Mouse (Mus musculus): ENCODE results near the gene Bend4. TPM values are rescaled to one million over a fixed set of nuclear protein-coding genes. Genes with fewer than 3 reads are reported as not detected.

The Bend4 gene
- total and polyA plus RNA-seq, 2 experiments from 2014 or later: 5.8 to 11.2 TPM

DNA sequence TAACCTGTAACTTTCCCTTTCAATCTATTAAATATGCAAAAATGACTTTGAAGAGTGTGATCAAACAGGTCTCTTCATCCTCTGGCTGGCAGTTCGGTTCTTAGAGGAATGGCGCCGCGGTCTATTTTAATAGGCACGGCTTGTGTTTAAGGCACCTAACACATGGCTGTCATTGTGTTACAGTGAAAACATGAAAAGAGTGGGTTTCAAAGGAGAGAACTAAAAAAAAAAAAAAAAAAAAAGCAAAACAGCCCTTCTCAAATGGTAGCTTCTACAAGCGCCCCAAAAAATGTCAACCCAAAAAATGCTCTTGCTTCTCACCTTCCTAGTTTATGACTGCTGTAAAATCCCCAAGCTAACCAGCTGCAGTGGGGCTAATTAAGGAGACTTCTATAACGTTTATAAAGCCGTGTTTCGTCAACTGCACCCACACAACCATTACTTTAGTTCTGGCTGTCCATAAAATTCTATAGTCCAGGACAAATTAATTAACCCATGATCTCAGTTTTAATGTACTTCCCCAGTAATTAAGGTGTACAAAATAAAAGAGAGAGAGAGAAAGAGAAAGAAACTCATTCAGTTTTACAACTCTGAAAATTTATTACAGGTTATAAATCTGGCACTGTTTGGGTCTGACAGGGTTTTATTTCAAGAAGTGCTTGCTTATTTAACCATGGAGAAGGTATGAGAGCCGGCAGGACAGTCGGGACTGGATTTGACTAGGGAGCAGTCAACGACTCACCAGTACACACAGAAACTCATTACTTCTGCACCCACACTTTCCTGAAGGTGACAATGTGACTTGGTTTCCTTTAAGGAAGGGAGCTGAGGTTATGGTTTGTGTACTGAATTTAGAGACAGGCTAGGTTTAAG, 27.3 kb downstream of the Bend4 start:
- Histone ChIP-seq H3K4me2 (ENCODE audit: low read depth, low read length) (no peak overlapping the region), H3K27me3 (ENCODE audit: control insufficient read depth, insufficient read depth, low read length) (no peaks in the 10 kb centered on the region), H3K9ac (replicated peaks; ENCODE audit: low read depth, low read length) (no peak overlapping the region), H3K4me3 (ENCODE audit: low read depth, low read length) (no peak overlapping the region), H3K36me3 (replicated peaks; ENCODE audit: control insufficient read depth, insufficient read depth, low read length) (peaks cover 42% of the 10 kb centered on the region; the same call in 1 of the 2 replicates), H3K27ac (ENCODE audit: low read depth) (no peak overlapping the region), H3K4me1 (ENCODE audit: control insufficient read depth, insufficient read depth) (no peaks in the 10 kb centered on the region), H3K9me3 (replicated peaks; ENCODE audit: control insufficient read depth, low read length) (no peaks in the 10 kb centered on the region)
- TF ChIP-seq CTCF (IDR thresholded peaks at IDR 0.05; ENCODE audit: low read depth): no peak
- no peak for TF ChIP-seq EP300 (IDR thresholded peaks at IDR 0.05; ENCODE audit: low read depth)
- WGBS: 91% methylated on average over 12 of the region's 12 CpGs
- no peak for ATAC-seq (ENCODE audit: insufficient read depth, low read depth)
- DNase-seq (ENCODE audit: low spot score): no peak

GRCm38 (mm10) chr5:67399876-67400607, 28.1 kb downstream of the Bend4 start:
- 93% methylated on average over 28 of the region's 28 CpGs for WGBS
- H3K9ac ChIP-seq (replicated peaks; ENCODE audit: low read depth, low read length): no peak overlapping the region
- H3K27ac ChIP-seq (ENCODE audit: low read depth): no peak overlapping the region
- ATAC-seq (ENCODE audit: insufficient read depth, low read depth): no peak
- no peak for DNase-seq (ENCODE audit: low spot score)
- no peaks in the 10 kb centered on the region for H3K27me3 ChIP-seq (ENCODE audit: control insufficient read depth, insufficient read depth, low read length)
- no peak overlapping the region for H3K4me2 ChIP-seq (ENCODE audit: low read depth, low read length)
- peaks cover 42% of the 10 kb centered on the region; the same call in 1 of the 2 replicates for H3K36me3 ChIP-seq (replicated peaks; ENCODE audit: control insufficient read depth, insufficient read depth, low read length)
- H3K4me3 ChIP-seq (ENCODE audit: low read depth, low read length): no peak overlapping the region
- H3K9me3 ChIP-seq (replicated peaks; ENCODE audit: control insufficient read depth, low read length): no peaks in the 10 kb centered on the region
- H3K4me1 ChIP-seq (ENCODE audit: control insufficient read depth, insufficient read depth): no peaks in the 10 kb centered on the region; the same call in 1 of the 2 replicates
- TF ChIP-seq CTCF (IDR thresholded peaks at IDR 0.05; ENCODE audit: low read depth) (no peak), EP300 (IDR thresholded peaks at IDR 0.05; ENCODE audit: low read depth) (no peak)

- no peak overlapping the region for H3K4me2 ChIP-seq (ENCODE audit: low read depth, low read length)
- WGBS: 89% methylated on average over 14 of the region's 14 CpGs
- H3K4me3 ChIP-seq (ENCODE audit: low read depth, low read length): no peak overlapping the region
- TF ChIP-seq EP300 (IDR thresholded peaks at IDR 0.05; ENCODE audit: low read depth) (no peak), CTCF (IDR thresholded peaks at IDR 0.05; ENCODE audit: low read depth) (no peak)
- no peaks in the 10 kb centered on the region; the same call in 1 of the 2 replicates for H3K4me1 ChIP-seq (ENCODE audit: control insufficient read depth, insufficient read depth)
- no peak overlapping the region for H3K27ac ChIP-seq (ENCODE audit: low read depth)
- ATAC-seq (ENCODE audit: insufficient read depth, low read depth) (no peak), DNase-seq (ENCODE audit: low spot score) (no peak)
- H3K27me3 ChIP-seq (ENCODE audit: control insufficient read depth, insufficient read depth, low read length): no peaks in the 10 kb centered on the region
- H3K9ac ChIP-seq (replicated peaks; ENCODE audit: low read depth, low read length): no peak overlapping the region
- H3K9me3 ChIP-seq (replicated peaks; ENCODE audit: control insufficient read depth, low read length): no peaks in the 10 kb centered on the region
- peaks cover 34% of the 10 kb centered on the region; the same call in 1 of the 2 replicates for H3K36me3 ChIP-seq (replicated peaks; ENCODE audit: control insufficient read depth, insufficient read depth, low read length)
These were observed 30.9 kb downstream of the Bend4 start for GRCm38 (mm10) chr5:67397186-67397585.

GRCm38 (mm10) chr5:67395211-67395851, 32.8 kb downstream of the Bend4 start:
- no peak for TF ChIP-seq EP300 (IDR thresholded peaks at IDR 0.05; ENCODE audit: low read depth)
- no peak for TF ChIP-seq CTCF (IDR thresholded peaks at IDR 0.05; ENCODE audit: low read depth)
- Histone ChIP-seq H3K9me3 (replicated peaks; ENCODE audit: control insufficient read depth, low read length) (no peaks in the 10 kb centered on the region), H3K27ac (ENCODE audit: low read depth) (peak overlapping the region; percentile 33), H3K9ac (replicated peaks; ENCODE audit: low read depth, low read length) (no peak overlapping the region), H3K4me1 (ENCODE audit: control insufficient read depth, insufficient read depth) (no peaks in the 10 kb centered on the region; the same call in 1 of the 2 replicates), H3K36me3 (replicated peaks; ENCODE audit: control insufficient read depth, insufficient read depth, low read length) (peaks cover 34% of the 10 kb centered on the region; the same call in 1 of the 2 replicates), H3K4me2 (ENCODE audit: low read depth, low read length) (peak overlapping the region; percentile 4; the same call in 1 of the 2 replicates), H3K27me3 (ENCODE audit: control insufficient read depth, insufficient read depth, low read length) (no peaks in the 10 kb centered on the region), H3K4me3 (ENCODE audit: low read depth, low read length) (no peak overlapping the region)
- DNase-seq (ENCODE audit: low spot score): peak; percentile 36
- peak; percentile 66 for ATAC-seq (ENCODE audit: insufficient read depth, low read depth)
- WGBS: 29% methylated on average over 11 of the region's 11 CpGs

DNA sequence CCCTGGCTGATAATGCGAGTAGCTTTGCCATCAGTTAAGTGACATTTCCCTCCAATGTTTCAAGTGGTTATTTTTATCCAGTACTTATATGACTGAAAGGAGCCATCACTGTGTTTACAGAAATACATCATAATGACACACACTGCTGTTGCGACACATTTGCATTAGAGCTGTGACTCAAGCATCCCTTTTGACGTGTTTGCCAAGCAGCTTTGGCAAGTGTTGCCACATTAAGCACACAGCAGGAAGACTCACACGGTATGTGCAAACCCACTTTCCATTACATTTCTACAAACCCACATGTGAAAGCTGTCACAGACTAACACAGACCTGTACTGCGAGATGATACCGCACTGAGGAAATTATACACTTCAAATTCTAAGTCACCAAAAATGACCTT, 34.2 kb downstream of the Bend4 start:
- no peak overlapping the region for H3K9ac ChIP-seq (replicated peaks; ENCODE audit: low read depth, low read length)
- no peak overlapping the region for H3K4me2 ChIP-seq (ENCODE audit: low read depth, low read length)
- 63% methylated on average over 6 of the region's 6 CpGs for WGBS
- H3K36me3 ChIP-seq (replicated peaks; ENCODE audit: control insufficient read depth, insufficient read depth, low read length): peaks cover 20% of the 10 kb centered on the region; the same call in 1 of the 2 replicates
- ATAC-seq (ENCODE audit: insufficient read depth, low read depth): no peak
- no peaks in the 10 kb centered on the region for H3K27me3 ChIP-seq (ENCODE audit: control insufficient read depth, insufficient read depth, low read length)
- H3K27ac ChIP-seq (ENCODE audit: low read depth): no peak overlapping the region
- no peaks in the 10 kb centered on the region for H3K9me3 ChIP-seq (replicated peaks; ENCODE audit: control insufficient read depth, low read length)
- no peak for DNase-seq (ENCODE audit: low spot score)
- no peak overlapping the region for H3K4me3 ChIP-seq (ENCODE audit: low read depth, low read length)
- TF ChIP-seq CTCF (IDR thresholded peaks at IDR 0.05; ENCODE audit: low read depth): no peak
- TF ChIP-seq EP300 (IDR thresholded peaks at IDR 0.05; ENCODE audit: low read depth): no peak
- no peaks in the 10 kb centered on the region; the same call in 1 of the 2 replicates for H3K4me1 ChIP-seq (ENCODE audit: control insufficient read depth, insufficient read depth)

Data from heart, postnatal 0 days (tissue).